ENCODE assay signal across 15 mouse cellular contexts in the genomic region with DNA sequence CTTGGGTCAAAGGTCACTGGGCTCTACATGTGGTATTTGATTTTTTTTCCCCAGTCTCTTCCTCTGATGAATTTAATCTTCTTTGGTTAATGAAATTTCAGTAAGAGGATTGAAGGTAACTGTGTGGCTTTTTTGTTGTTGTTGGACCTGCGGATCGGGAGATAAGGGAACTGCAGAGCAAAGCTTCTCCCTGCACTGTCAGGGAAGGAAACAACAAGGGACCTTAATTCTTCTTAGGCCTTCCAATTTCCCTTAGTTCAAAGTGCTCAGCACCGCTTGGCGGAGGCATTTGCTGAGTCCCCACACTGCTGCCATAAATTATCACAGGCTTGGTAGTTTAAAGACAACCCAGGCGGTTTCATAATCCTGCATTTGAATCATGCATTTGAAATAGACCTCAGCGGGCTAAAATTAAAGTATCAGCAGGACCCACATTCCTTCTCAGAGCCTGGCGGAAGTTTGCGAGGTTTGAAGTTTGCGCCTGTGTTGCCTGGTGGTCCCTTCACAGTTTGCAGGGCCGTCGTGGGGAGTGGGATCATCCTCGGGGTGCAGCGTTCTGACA. TPM values are rescaled to one million over a fixed set of nuclear protein-coding genes. Genes with fewer than 3 reads are reported as not detected.
DNase-seq lines count a peak whose midpoint lies in the region; ATAC-seq and TF ChIP-seq lines count a peak whose summit lies in the region.
"Had no signal": no experiment of that assay in that cellular context is flagged by ENCODE, and none has a peak within 500 bp of the region (broad histone marks: within the 10 kb centered on the region; RNA-seq: fewer than 3 reads in every experiment).

No protein-coding gene starts in this region.

- H3K4me3 ChIP-seq in midbrain, embryonic 13.5 days (replicated peaks): no peak overlapping the region
- H3K4me3 ChIP-seq in kidney, adult 2 months (ENCODE audit: insufficient read depth, low read depth, low read length): no peak overlapping the region
- H3K4me3 ChIP-seq: heart, embryonic 13.5 days; limb, embryonic 10.5 days; myocyte had no signal

- no peaks in the 10 kb centered on the region for H3K36me3 ChIP-seq in midbrain, embryonic 13.5 days
- no peaks in the 10 kb centered on the region for H3K36me3 ChIP-seq in kidney, adult 2 months (ENCODE audit: control insufficient read depth, insufficient read depth, low read length)
- H3K36me3 ChIP-seq: heart, embryonic 13.5 days; limb, embryonic 10.5 days had no signal

- no peak overlapping the region for H3K4me2 ChIP-seq in midbrain, embryonic 13.5 days (replicated peaks)
- H3K4me2 ChIP-seq: heart, embryonic 13.5 days; hindbrain, embryonic 14.5 days had no signal

- no peaks in the 10 kb centered on the region for H3K9me3 ChIP-seq in midbrain, embryonic 13.5 days
- H3K9me3 ChIP-seq: heart, embryonic 13.5 days; limb, embryonic 10.5 days had no signal

- no peaks in the 10 kb centered on the region for H3K27me3 ChIP-seq in midbrain, embryonic 13.5 days
- no peaks in the 10 kb centered on the region for H3K27me3 ChIP-seq in kidney, adult 2 months (replicated peaks; ENCODE audit: control insufficient read depth, insufficient read depth, low read length)
- H3K27me3 ChIP-seq: heart, embryonic 13.5 days had no signal

- TF ChIP-seq CTCF in kidney, adult 2 months (conservative IDR thresholded peaks at IDR 0.05; ENCODE audit: insufficient read depth, insufficient read length, low read depth, low read length): no peak

- no peak overlapping the region for H3K27ac ChIP-seq in midbrain, embryonic 13.5 days
- H3K27ac ChIP-seq in kidney, adult 2 months (ENCODE audit: insufficient read depth, low read depth, low read length): no peak overlapping the region
- H3K27ac ChIP-seq: heart, embryonic 13.5 days; hindbrain, embryonic 14.5 days; limb, embryonic 10.5 days had no signal

- peak; percentile 24 to 47 for DNase-seq in left cerebral cortex, adult 18-20 months (ENCODE audit: low spot score in 2 of 2)
- DNase-seq in left cerebral cortex, postnatal 10 days (ENCODE audit: extremely low spot score in 1 of 2, low spot score in 2 of 2): no peak
- DNase-seq in right cerebral cortex, adult 2 months (ENCODE audit: low spot score in 2 of 2): peak; percentile 27 to 32
- DNase-seq in right cerebral cortex, postnatal 4 days: no peak
- DNase-seq in telencephalon, adult 2 months (ENCODE audit: low read depth, low spot score): peak; percentile 77
- DNase-seq in kidney, adult 2 months: no peak
- DNase-seq: adrenal gland, postnatal 25 days; heart, adult 11 months had no signal

- H3K9ac ChIP-seq in midbrain, embryonic 13.5 days (replicated peaks): no peak overlapping the region
- H3K9ac ChIP-seq: heart, embryonic 13.5 days; hindbrain, embryonic 14.5 days; liver, postnatal 0 days had no signal

- intact Hi-C loops in left cerebral cortex, postnatal 10 days (cut with DNase I): loop anchor here (2.0 to 10.0 kb wide), 3 partner anchors 209 to 821 kb away; no protein-coding TSS in a partner anchor

- no peak for TF ChIP-seq POLR2A in kidney, adult 2 months (IDR thresholded peaks at IDR 0.05; ENCODE audit: low read depth, low read length)

- H3K4me1 ChIP-seq in midbrain, embryonic 13.5 days (replicated peaks): peaks cover 6% of the 10 kb centered on the region
- H3K4me1 ChIP-seq in kidney, adult 2 months (ENCODE audit: control insufficient read depth, insufficient read depth, low read length): no peaks in the 10 kb centered on the region
- H3K4me1 ChIP-seq: limb, embryonic 10.5 days had no signal

- ATAC-seq in midbrain, embryonic 13.5 days: peak; percentile 53
- no peak for ATAC-seq in erythroblast, adult 5-6 weeks (replicated peaks; ENCODE audit: low FRiP score, poor library complexity, severe bottlenecking)

- WGBS in midbrain, embryonic 13.5 days: 31% methylated on average over 13 of the region's 13 CpGs
- 60% methylated on average over 13 of the region's 13 CpGs for WGBS in kidney, adult 2 months

RNA-seq across cellular contexts. Expression of gene 6030458C11Rik, which starts 28.5 kb away (rescaled TPM):
- total RNA-seq in left cerebral cortex, adult 18-20 months (2021): 10 to 100 TPM; 24.5 to 26.1 TPM
- total RNA-seq in left cerebral cortex, postnatal 10 days (2021): 10 to 100 TPM; 23.0 TPM
- polyA plus RNA-seq in midbrain, embryonic 13.5 days (2015; fragmentation: Nextera tagmentation; extraction: Ambion mirVana): 36.3 and 38.7 TPM in 2 replicates
- polyA plus RNA-seq in kidney, adult 2 months (2012; rRNA removed): 6.9 and 7.8 TPM in 2 replicates
- 9.8 and 13.6 TPM in 2 replicates for total RNA-seq in erythroblast, adult 5-6 weeks (2015; ENCODE audit: low replicate concordance)
- total RNA-seq in erythroblast, adult 5-6 weeks (2017; ENCODE audit: low replicate concordance): 12.8 and 17.2 TPM in 2 replicates

RNA-seq across cellular contexts. Expression of gene Drosha, which starts 28.6 kb away (rescaled TPM):
- total RNA-seq in left cerebral cortex, adult 18-20 months (2021): 10 to 100 TPM; 87.5 to 90.5 TPM
- 10 to 100 TPM; 90.3 to 92.2 TPM for total RNA-seq in left cerebral cortex, postnatal 10 days (2021)
- 54.1 and 57.7 TPM in 2 replicates for polyA plus RNA-seq in midbrain, embryonic 13.5 days (2015; fragmentation: Nextera tagmentation; extraction: Ambion mirVana)
- 15.5 and 20.3 TPM in 2 replicates for polyA plus RNA-seq in kidney, adult 2 months (2012; rRNA removed)
- total RNA-seq in erythroblast, adult 5-6 weeks (2015; ENCODE audit: low replicate concordance): 13.0 and 13.8 TPM in 2 replicates
- total RNA-seq in erythroblast, adult 5-6 weeks (2017; ENCODE audit: low replicate concordance): 8.1 and 8.5 TPM in 2 replicates

RNA-seq across cellular contexts. Expression of gene Pdzd2, which starts 56.3 kb away (rescaled TPM):
- total RNA-seq in left cerebral cortex, adult 18-20 months (2021): 10 to 100 TPM; 59.8 to 64.7 TPM
- 100 to 1,000 TPM; 106 to 114 TPM for total RNA-seq in left cerebral cortex, postnatal 10 days (2021)
- polyA plus RNA-seq in midbrain, embryonic 13.5 days (2015; fragmentation: Nextera tagmentation; extraction: Ambion mirVana): 7.2 and 9.7 TPM in 2 replicates
- polyA plus RNA-seq in kidney, adult 2 months (2012; rRNA removed): 16.5 and 17.3 TPM in 2 replicates
- total RNA-seq in erythroblast, adult 5-6 weeks (2015; ENCODE audit: low replicate concordance): not detected in 2 replicates
- total RNA-seq in erythroblast, adult 5-6 weeks (2017; ENCODE audit: low replicate concordance): 0.14 and 0.17 TPM in 2 replicates

Comparison
In these comparisons a context has a peak if more than half of its experiments do, and no peak if none do; other contexts are left out.
1. DNase-seq: peak in left cerebral cortex, adult 18-20 months (2 of 2), right cerebral cortex, adult 2 months (2 of 2) and telencephalon, adult 2 months (single experiment); none in left cerebral cortex, postnatal 10 days (0 of 2), right cerebral cortex, postnatal 4 days (single experiment) and kidney, adult 2 months (single experiment).
2. RNA of gene Drosha, which starts 28.6 kb away (total RNA-seq): 90.3 to 92.2 TPM in left cerebral cortex, postnatal 10 days and 87.5 to 90.5 TPM in left cerebral cortex, adult 18-20 months; 8.1 to 13.8 TPM in erythroblast, adult 5-6 weeks; every median in the first group is over 4 times any median in the second.
3. RNA of gene Pdzd2, which starts 56.3 kb away (total RNA-seq): 106 to 114 TPM in left cerebral cortex, postnatal 10 days and 59.8 to 64.7 TPM in left cerebral cortex, adult 18-20 months; 0.14 to 0.17 TPM in erythroblast, adult 5-6 weeks; every median in the first group is over 10 times any median in the second.